Mouse (Mus musculus) erythroblast, embryonic 14.5 days (primary cell): ENCODE data around the gene Pik3r1. TPM values are rescaled to one million over a fixed set of nuclear protein-coding genes. Genes with fewer than 3 reads are reported as not detected.

Experiments
- H3K27me3 ChIP-seq: 2 replicates; pipeline ENCODE4 v1.6.1; 2012; ENCODE audit warnings: inconsistent platforms; ENCODE audit not compliant: control insufficient read depth
- H3K36me3 ChIP-seq: 2 replicates; pipeline ENCODE4 v1.6.1; 2012; ENCODE audit warnings: mild to moderate bottlenecking, inconsistent platforms; ENCODE audit not compliant: control insufficient read depth
- H3K4me1 ChIP-seq: 2 replicates; pipeline ENCODE4 v1.6.1; 2012; ENCODE audit warnings: inconsistent platforms; ENCODE audit not compliant: control insufficient read depth
- H3K4me3 ChIP-seq: replicated peaks from 2 replicates; pipeline ENCODE3; 2012; ENCODE audit warnings: moderate library complexity, mild to moderate bottlenecking, inconsistent platforms
- H3K9me3 ChIP-seq: 2 replicates; pipeline ENCODE4 v1.6.1; 2012; ENCODE audit warnings: low read length, inconsistent platforms, mixed read lengths; ENCODE audit not compliant: control insufficient read depth
- GATA1 ChIP-seq: IDR thresholded peaks from 2 replicates; pipeline ENCODE4 v1.6.1; 2012; ENCODE audit warnings: low read length, inconsistent platforms, mixed read lengths
- TAL1 ChIP-seq: IDR thresholded peaks from 3 replicates; pipeline ENCODE4 v1.6.1; 2012; ENCODE audit warnings: low read length, inconsistent platforms, mixed read lengths
- polyA plus RNA-seq: library from polyadenylated mRNA; stranded (reverse); fragments of >175 nt; gene quantifications from 2 replicates; pipeline ENCODE4 v1.2.3, GENCODE M21; 2012

Gene Pik3r1
- polyA plus RNA-seq, 1 experiment: 2.9 TPM

- peaks cover 61% of the 10 kb centered on the region for H3K4me1 ChIP-seq
- no peaks in the 10 kb centered on the region for H3K27me3 ChIP-seq
- no peaks in the 10 kb centered on the region for H3K9me3 ChIP-seq
- peak; percentile 88 for TF ChIP-seq GATA1
- no peak for TF ChIP-seq TAL1
- no peak overlapping the region for H3K4me3 ChIP-seq
- H3K36me3 ChIP-seq: no peaks in the 10 kb centered on the region
These were observed 1.9 kb upstream of the Pik3r1 start for GRCm38 (mm10) chr13:101769955-101770354.

DNA sequence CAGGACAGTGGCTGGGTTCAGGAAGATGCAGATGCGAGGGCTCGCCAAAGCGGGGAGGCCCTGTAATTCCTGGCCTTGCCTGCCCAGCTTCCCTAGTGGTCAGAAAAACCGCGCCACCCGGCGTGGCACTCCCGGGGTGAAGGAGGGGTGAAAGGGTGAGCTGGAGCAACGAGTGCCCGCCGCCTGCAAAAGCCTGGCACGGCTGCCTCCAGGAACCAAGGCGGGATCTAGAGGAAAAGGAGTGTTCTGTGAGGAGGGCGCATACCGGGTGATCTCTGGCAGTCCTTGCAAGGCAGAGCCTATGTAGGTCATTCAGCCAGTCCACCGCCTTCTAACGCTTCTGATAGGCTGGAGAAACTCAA lies 594 bp upstream of the Pik3r1 start:
- H3K9me3 ChIP-seq: no peaks in the 10 kb centered on the region
- no peaks in the 10 kb centered on the region for H3K27me3 ChIP-seq
- peak overlapping the region; percentile 88 for H3K4me3 ChIP-seq
- peaks cover 68% of the 10 kb centered on the region for H3K4me1 ChIP-seq
- TF ChIP-seq GATA1 (no peak), TAL1 (no peak)
- H3K36me3 ChIP-seq: no peaks in the 10 kb centered on the region

- Histone ChIP-seq H3K4me1 (peaks cover 80% of the 10 kb centered on the region), H3K4me3 (peak overlapping the region; percentile 88), H3K9me3 (no peaks in the 10 kb centered on the region), H3K27me3 (no peaks in the 10 kb centered on the region), H3K36me3 (no peaks in the 10 kb centered on the region; the same call in 1 of the 2 replicates)
- no peak for TF ChIP-seq TAL1
- TF ChIP-seq GATA1: no peak
These were observed 806 bp downstream of the Pik3r1 start for GRCm38 (mm10) chr13:101767013-101767808.

DNA sequence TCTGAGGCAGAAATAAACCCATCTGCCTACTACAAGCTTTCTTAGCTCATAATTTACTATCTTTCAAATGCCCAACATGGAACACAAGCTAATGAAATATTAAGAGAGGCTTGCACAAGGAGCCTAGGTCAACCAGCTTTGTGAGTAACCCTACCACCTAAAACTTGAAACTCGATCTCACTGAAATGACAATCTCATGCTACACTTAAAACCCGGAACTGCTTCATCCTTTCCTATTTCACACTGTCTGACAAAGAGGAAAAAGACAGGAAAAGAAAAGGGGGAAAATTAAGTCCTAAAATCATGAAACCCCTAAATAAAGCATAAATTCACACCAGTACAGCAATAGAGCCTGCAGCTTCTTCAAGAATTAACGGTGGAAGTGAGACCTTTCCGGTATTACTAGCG lies 1.4 kb downstream of the Pik3r1 start:
- Histone ChIP-seq H3K36me3 (no peaks in the 10 kb centered on the region; the same call in 1 of the 2 replicates), H3K4me1 (peaks cover 83% of the 10 kb centered on the region), H3K9me3 (no peaks in the 10 kb centered on the region), H3K27me3 (no peaks in the 10 kb centered on the region), H3K4me3 (peak overlapping the region; percentile 88)
- TF ChIP-seq TAL1 (no peak), GATA1 (no peak)

DNA sequence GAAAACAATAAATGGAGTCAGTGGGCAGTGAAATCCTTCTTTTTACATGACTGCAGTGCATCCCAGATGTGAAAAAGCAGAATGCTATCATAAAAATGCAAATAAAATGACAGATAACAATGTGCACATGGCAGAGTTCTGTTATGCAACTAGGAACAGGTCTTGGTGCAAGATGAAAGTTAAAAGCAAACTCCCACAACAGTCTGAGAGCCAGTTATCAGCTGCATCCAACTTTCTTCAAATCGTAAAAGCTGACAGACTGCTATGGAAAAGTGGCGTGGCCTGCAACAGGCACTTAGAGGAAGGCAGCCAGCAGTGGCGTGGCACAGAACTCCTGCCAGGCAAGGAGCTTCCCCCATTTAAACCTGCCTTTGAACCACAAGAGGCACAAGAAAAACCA lies 2.0 kb downstream of the Pik3r1 start:
- TF ChIP-seq TAL1 (no peak), GATA1 (no peak)
- H3K36me3 ChIP-seq: no peaks in the 10 kb centered on the region; the same call in 1 of the 2 replicates
- H3K9me3 ChIP-seq: no peaks in the 10 kb centered on the region
- no peaks in the 10 kb centered on the region for H3K27me3 ChIP-seq
- H3K4me3 ChIP-seq: peak overlapping the region; percentile 88
- H3K4me1 ChIP-seq: peaks cover 83% of the 10 kb centered on the region

DNA sequence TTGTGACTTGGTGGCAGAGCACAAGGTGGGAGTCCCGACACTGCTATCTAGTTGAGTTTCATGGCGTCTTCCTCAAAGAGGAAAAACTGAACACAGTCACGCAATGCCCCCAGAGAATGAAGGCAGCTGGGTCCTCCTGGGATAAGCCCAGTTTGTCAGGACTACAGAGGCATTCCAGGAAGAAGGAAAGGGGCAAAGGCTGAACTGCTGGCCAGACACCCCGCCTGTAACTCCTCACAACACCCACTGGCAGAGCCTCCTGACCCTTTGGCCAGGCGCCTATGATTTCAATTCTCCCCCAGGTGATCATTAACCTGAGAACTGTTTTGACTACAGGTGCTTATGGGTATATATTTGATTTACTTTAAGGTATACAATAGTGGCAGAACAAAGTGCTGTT lies 3.9 kb downstream of the Pik3r1 start:
- no peak overlapping the region for H3K4me3 ChIP-seq
- H3K4me1 ChIP-seq: peaks cover 85% of the 10 kb centered on the region
- H3K27me3 ChIP-seq: no peaks in the 10 kb centered on the region
- H3K36me3 ChIP-seq: no peaks in the 10 kb centered on the region; the same call in 1 of the 2 replicates
- no peak for TF ChIP-seq TAL1
- no peak for TF ChIP-seq GATA1
- no peaks in the 10 kb centered on the region for H3K9me3 ChIP-seq

DNA sequence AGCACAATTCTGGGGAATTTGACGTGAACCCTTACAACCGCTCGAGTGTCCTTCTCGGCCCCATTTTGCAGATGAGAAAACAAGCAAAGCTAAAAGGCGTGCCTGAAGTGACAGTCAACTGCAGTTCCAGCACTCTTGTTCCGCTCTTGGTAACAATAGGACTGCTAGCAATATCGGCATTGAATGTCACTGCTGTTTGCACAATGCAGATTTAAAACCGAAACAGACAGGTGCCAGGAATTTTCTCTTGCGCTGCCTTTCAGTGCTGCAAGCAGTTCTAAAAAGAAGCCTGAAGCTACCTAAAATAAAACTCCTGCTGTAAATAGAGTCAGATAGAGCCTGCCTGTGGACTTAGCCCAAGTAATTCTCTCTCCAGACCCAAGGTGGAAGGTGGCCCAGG lies 4.3 kb downstream of the Pik3r1 start:
- Histone ChIP-seq H3K27me3 (no peaks in the 10 kb centered on the region), H3K4me1 (peaks cover 82% of the 10 kb centered on the region), H3K9me3 (no peaks in the 10 kb centered on the region), H3K36me3 (peaks cover 2% of the 10 kb centered on the region), H3K4me3 (no peak overlapping the region)
- TF ChIP-seq GATA1 (no peak), TAL1 (no peak)

DNA sequence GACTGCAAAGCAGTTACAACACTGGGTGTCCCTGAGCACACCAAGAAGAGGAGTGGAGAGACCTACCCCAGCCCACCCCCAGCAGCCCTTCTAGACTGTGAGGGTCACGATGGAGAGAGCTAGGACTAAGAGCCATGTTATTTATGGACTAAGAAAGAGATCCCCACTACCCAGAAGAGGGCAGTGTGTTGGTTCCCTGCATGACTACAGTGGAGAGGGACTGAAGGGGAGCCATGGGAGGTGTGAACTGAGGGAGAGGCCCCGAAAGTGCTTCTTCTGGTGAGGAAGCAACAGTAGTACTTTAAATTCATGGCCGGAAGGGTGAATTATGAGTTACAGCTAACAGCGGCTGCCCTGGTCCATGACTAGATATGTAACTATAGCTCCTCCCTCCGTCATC lies 4.9 kb downstream of the Pik3r1 start:
- Histone ChIP-seq H3K36me3 (peaks cover 7% of the 10 kb centered on the region), H3K27me3 (no peaks in the 10 kb centered on the region), H3K9me3 (no peaks in the 10 kb centered on the region), H3K4me1 (peaks cover 82% of the 10 kb centered on the region), H3K4me3 (no peak overlapping the region)
- TF ChIP-seq GATA1: no peak
- TF ChIP-seq TAL1: no peak

GRCm38 (mm10) chr13:101761617-101762016 lies 6.4 kb downstream of the Pik3r1 start:
- H3K4me1 ChIP-seq: peaks cover 76% of the 10 kb centered on the region
- no peaks in the 10 kb centered on the region for H3K27me3 ChIP-seq
- no peak for TF ChIP-seq GATA1
- no peak for TF ChIP-seq TAL1
- no peaks in the 10 kb centered on the region for H3K9me3 ChIP-seq
- H3K36me3 ChIP-seq: peaks cover 22% of the 10 kb centered on the region
- no peak overlapping the region for H3K4me3 ChIP-seq
